Mouse (Mus musculus) midbrain, embryonic 16.5 days (tissue): ENCODE measurements around the gene Psmg1. TPM values are rescaled to one million over a fixed set of nuclear protein-coding genes. Genes with fewer than 3 reads are reported as not detected.
"Not testable (repeated sequence)": the region's sequence is repeated elsewhere in the genome, so short reads cannot be mapped to it uniquely, and the experiment has no call there.

Experiments used
- ATAC-seq: fragments of 200-750 bp; cut with Nextera tagmentation; 2 replicates; pipeline ENCODE4 v1.8.0; 2017; ENCODE audit warnings: moderate TSS enrichment
- H3K27ac ChIP-seq: fragments of 300-500 bp; sonication (generic); 2 replicates; pipeline ENCODE4 v1.5.1; 2014; ENCODE audit warnings: mild to moderate bottlenecking, low read length, mixed read lengths
- H3K27me3 ChIP-seq: fragments of 300-500 bp; sonication (generic); 2 replicates; pipeline ENCODE4 v1.6.1; 2014; ENCODE audit warnings: low read depth, low read length, mixed read lengths; ENCODE audit not compliant: control insufficient read depth, insufficient read depth
- H3K36me3 ChIP-seq: fragments of 300-500 bp; sonication (generic); 2 replicates; pipeline ENCODE4 v1.6.1; 2014; ENCODE audit warnings: mild to moderate bottlenecking, low read length, moderate library complexity, mixed read lengths; ENCODE audit not compliant: control insufficient read depth, insufficient read depth
- H3K4me1 ChIP-seq: fragments of 300-500 bp; sonication (generic); 2 replicates; pipeline ENCODE4 v1.6.1; 2014; ENCODE audit warnings: mild to moderate bottlenecking, low read length, mixed read lengths; ENCODE audit not compliant: control insufficient read depth, insufficient read depth
- H3K4me2 ChIP-seq: fragments of 300-500 bp; sonication (generic); 2 replicates; pipeline ENCODE4 v1.6.1; 2014; ENCODE audit warnings: mild to moderate bottlenecking, low read length, mixed read lengths
- H3K4me3 ChIP-seq: fragments of 300-500 bp; sonication (generic); 2 replicates; pipeline ENCODE4 v1.5.1; 2014; ENCODE audit warnings: low read depth, mild to moderate bottlenecking, low read length, moderate library complexity, mixed read lengths
- H3K9ac ChIP-seq: fragments of 300-500 bp; sonication (generic); 2 replicates; pipeline ENCODE4 v1.6.1; 2014; ENCODE audit warnings: low read depth, low read length, mixed read lengths
- H3K9me3 ChIP-seq: fragments of 300-500 bp; sonication (generic); replicated peaks from 2 replicates; pipeline ENCODE4 v1.6.1; 2014; ENCODE audit warnings: mild to moderate bottlenecking, low read length, mixed read lengths; ENCODE audit not compliant: control insufficient read depth, poor library complexity, severe bottlenecking
- WGBS: fragments of 180-500 bp; shearing (Covaris S2); extraction: QIAGEN DNeasy Blood & Tissue Kit; methylation state at CpG from one replicate; pipeline ENCODE4 v1.1.7; 2014; 5-methylcytosine and 5-hydroxymethylcytosine counted together
- polyA plus RNA-seq: library from polyadenylated mRNA; unstranded; fragments of >200 nt; fragmentation: Nextera tagmentation; extraction: Ambion mirVana; gene quantifications from 2 replicates; pipeline ENCODE4 v1.2.1, GENCODE M21; 2015

Psmg1 gene
- polyA plus RNA-seq, 1 experiment from 2014 or later: 68.3 TPM

DNA sequence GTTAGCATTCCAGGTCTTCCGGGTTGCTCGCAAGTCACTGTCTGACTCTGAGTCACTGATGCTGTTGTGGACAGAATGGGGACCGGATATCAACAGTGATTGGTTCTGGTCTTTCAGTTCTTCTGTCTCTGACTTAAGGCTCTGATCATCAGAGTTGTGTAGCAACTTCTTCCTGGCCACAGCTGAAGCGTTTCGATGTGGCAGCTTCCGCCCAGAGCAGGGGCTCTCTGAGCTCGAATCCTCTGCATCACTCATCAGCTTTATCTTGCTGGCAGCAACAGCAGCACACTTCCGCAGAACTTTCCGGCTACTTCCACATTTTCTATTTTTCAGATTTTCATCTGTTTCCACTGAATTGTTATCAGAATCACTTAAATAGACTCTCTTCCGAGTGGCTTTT, 13.5 kb upstream of the Psmg1 start:
- no CpG with 5 or more reads among the region's 10 CpGs for WGBS
- not testable (repeated sequence) for H3K4me3 ChIP-seq, H3K4me2 ChIP-seq, ATAC-seq, H3K9me3 ChIP-seq, H3K27ac ChIP-seq, H3K4me1 ChIP-seq, H3K27me3 ChIP-seq, H3K9ac ChIP-seq
- H3K36me3 ChIP-seq: peaks cover 10% of the 10 kb centered on the region; the same call in 1 of the 2 replicates

DNA sequence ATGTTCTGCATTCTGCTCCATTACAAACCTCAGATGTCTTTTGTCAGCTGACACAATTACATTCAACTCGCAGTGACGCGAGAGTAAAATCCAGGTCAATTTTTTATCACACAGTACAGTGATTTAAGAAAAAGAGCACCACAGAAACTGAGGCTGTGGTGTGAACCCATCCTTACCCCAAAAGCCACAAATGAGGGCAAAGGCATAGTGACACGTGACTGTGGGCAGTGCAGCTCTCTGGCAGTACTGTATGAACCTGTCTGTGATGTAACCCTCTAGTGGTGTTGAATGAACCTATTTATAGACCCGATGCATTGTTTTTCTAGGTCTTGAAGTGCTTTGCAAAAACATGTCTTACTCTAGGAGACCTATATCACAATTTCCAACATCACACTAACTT, 8.5 kb upstream of the Psmg1 start:
- H3K9ac ChIP-seq: no peak overlapping the region
- H3K9me3 ChIP-seq: no peaks in the 10 kb centered on the region
- H3K27ac ChIP-seq: no peak overlapping the region
- H3K4me2 ChIP-seq: no peak overlapping the region
- peaks cover 12% of the 10 kb centered on the region; the same call in 1 of the 2 replicates for H3K36me3 ChIP-seq
- no peaks in the 10 kb centered on the region for H3K4me1 ChIP-seq
- ATAC-seq: no peak
- H3K4me3 ChIP-seq: no peak overlapping the region
- 91% methylated on average over 5 of the region's 5 CpGs for WGBS
- no peaks in the 10 kb centered on the region for H3K27me3 ChIP-seq

DNA sequence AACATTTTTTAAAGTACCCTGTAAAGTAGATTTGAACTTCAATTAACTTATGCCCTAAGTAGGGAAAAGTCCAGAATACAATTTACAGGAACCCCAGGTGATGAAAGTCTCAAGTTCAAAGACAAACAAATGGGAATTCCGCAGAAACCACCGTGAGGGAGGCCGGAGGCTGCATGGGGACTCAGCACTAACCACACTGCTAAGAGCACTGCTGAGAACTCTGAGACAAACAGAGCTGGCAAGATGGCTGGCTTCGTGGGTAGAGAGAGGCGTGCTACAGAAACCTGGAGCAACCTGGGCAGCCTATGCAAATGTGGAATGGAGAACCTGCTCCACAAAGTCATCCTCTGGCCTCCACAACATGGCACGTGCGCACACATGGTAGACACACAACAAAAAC, 5.4 kb upstream of the Psmg1 start:
- no peaks in the 10 kb centered on the region for H3K9me3 ChIP-seq
- H3K9ac ChIP-seq: no peak overlapping the region
- H3K4me1 ChIP-seq: no peaks in the 10 kb centered on the region; the same call in none of the 2 replicates
- no peak for ATAC-seq
- no peaks in the 10 kb centered on the region for H3K27me3 ChIP-seq
- WGBS: 90% methylated on average over 7 of the region's 7 CpGs
- no peak overlapping the region for H3K27ac ChIP-seq
- no peak overlapping the region for H3K4me2 ChIP-seq
- no peak overlapping the region for H3K4me3 ChIP-seq
- H3K36me3 ChIP-seq: peaks cover 5% of the 10 kb centered on the region; the same call in 1 of the 2 replicates

- H3K36me3 ChIP-seq, H3K27me3 ChIP-seq, H3K4me1 ChIP-seq, H3K9me3 ChIP-seq, H3K9ac ChIP-seq, H3K4me2 ChIP-seq, H3K27ac ChIP-seq, ATAC-seq, H3K4me3 ChIP-seq: not testable (repeated sequence)
- WGBS: 93% methylated on average over 4 of the region's 4 CpGs
These were observed 3.8 kb upstream of the Psmg1 start for GRCm38 (mm10) chr16:95994576-95994975.

DNA sequence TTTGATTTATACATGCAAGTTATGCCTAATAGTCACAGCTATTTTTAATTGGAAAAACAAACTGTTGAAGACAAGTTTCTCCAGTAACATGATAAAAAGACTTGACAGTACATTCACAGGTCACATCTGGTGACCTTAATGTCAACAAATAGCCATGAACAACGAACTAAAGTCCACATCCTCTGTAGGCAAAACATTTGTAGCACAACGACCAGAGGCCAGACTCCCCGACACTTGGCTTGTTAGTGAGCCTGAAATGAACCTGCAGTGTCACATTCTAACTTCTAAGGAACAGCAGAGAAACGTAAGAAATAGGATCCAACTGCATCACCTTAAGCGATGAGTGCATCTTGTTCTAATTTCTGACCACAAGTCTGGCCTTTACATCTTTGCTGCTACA, 1.8 kb upstream of the Psmg1 start:
- H3K9ac ChIP-seq: no peak overlapping the region
- H3K27ac ChIP-seq: no peak overlapping the region
- peaks cover 10% of the 10 kb centered on the region; the same call in 1 of the 2 replicates for H3K36me3 ChIP-seq
- 83% methylated on average over 5 of the region's 5 CpGs for WGBS
- H3K4me3 ChIP-seq: no peak overlapping the region
- no peaks in the 10 kb centered on the region for H3K9me3 ChIP-seq
- no peak overlapping the region for H3K4me2 ChIP-seq
- H3K27me3 ChIP-seq: no peaks in the 10 kb centered on the region
- no peak for ATAC-seq
- H3K4me1 ChIP-seq: peaks cover 9% of the 10 kb centered on the region

GRCm38 (mm10) chr16:95991122-95991900, 551 bp upstream of the Psmg1 start:
- ATAC-seq: no peak
- Histone ChIP-seq H3K36me3 (peaks cover 11% of the 10 kb centered on the region; the same call in 1 of the 2 replicates), H3K27me3 (no peaks in the 10 kb centered on the region)

DNA sequence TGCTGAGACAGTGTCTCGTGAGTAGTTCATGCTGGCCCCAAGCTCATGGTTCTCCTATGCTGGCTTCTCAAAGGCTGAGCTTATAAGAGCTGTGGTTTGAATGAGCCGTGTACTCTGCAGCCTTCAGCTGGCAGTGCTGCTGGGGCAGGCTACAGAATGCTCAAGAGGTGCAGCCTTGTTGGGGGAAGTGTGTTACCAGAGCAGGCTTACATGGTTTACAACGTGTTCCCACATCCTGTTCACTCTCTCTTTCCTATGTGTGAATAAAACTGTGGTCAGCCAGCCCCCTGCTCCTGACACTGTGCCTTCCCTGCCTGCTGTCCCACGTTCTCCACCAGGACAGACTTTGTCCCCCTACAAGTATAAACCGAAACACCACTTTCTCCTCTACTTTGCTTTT, 5.8 kb downstream of the Psmg1 start:
- WGBS: 90% methylated on average over 5 of the region's 5 CpGs
- Histone ChIP-seq H3K27me3 (no peaks in the 10 kb centered on the region), H3K9me3 (no peaks in the 10 kb centered on the region), H3K36me3 (peaks cover 21% of the 10 kb centered on the region; the same call in 1 of the 2 replicates), H3K4me1 (peaks cover 6% of the 10 kb centered on the region), H3K27ac (no peak overlapping the region), H3K9ac (no peak overlapping the region), H3K4me2 (no peak overlapping the region), H3K4me3 (no peak overlapping the region)
- no peak for ATAC-seq

More at GRCm38 (mm10) chr16:95991122-95991900, 551 bp upstream of the Psmg1 start:
- H3K9ac ChIP-seq: peak overlapping the region; percentile 87
- H3K27ac ChIP-seq: peak overlapping the region; percentile 80
- peak overlapping the region; percentile 80 for H3K4me3 ChIP-seq
- peaks cover 9% of the 10 kb centered on the region for H3K4me1 ChIP-seq
- WGBS: 10% methylated on average over 10 of the region's 10 CpGs
- H3K9me3 ChIP-seq: no peaks in the 10 kb centered on the region
- peak overlapping the region; percentile 75 for H3K4me2 ChIP-seq

DNA sequence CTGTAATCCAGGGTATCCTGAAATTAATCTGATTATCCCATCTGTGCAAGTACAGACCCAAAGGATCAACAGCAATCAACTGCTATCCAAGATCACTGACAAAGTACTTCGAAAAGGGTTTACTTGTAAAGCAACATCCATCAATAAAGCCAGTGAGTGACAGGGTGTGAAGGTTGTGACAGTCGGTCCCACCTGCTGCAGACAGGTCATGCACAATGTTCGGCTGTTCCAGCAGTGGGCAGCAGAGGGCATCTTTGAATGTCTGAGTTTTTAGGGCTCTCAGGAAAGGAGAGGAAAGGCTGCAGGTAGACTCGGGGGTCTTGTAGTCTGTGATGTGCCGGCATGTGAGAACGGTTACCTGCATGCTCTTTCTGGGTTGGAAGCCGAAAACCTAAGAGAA, 7.2 kb downstream of the Psmg1 start:
- Histone ChIP-seq H3K9me3 (no peaks in the 10 kb centered on the region), H3K27ac (no peak overlapping the region), H3K36me3 (peaks cover 21% of the 10 kb centered on the region; the same call in 1 of the 2 replicates), H3K4me3 (no peak overlapping the region), H3K4me1 (no peaks in the 10 kb centered on the region), H3K27me3 (no peaks in the 10 kb centered on the region), H3K4me2 (no peak overlapping the region), H3K9ac (no peak overlapping the region)
- no peak for ATAC-seq
- 87% methylated on average over 7 of the region's 7 CpGs for WGBS

DNA sequence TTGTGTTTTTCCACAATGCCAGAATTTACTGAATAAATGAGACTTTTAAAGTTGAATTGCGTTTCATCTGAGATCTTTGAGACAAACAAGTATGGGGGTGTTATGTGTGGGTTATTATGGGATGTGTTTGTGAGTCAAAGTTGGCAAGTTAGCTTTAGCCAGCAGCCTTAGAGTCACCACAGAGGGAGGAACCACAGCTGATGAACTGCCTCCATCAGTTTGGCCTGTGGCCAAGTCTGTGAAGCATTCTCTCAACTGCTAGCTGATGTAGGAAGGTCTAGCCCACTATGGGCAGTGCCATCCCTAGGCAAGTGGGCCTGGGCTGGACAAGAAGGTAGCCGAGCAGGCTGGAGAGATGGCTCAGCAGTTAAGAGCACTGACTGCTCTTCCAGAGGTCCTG, 19.9 kb downstream of the Psmg1 start:
- Histone ChIP-seq H3K4me2 (no peak overlapping the region), H3K4me3 (no peak overlapping the region), H3K36me3 (no peaks in the 10 kb centered on the region), H3K9ac (no peak overlapping the region), H3K4me1 (no peaks in the 10 kb centered on the region), H3K27ac (no peak overlapping the region), H3K9me3 (no peaks in the 10 kb centered on the region), H3K27me3 (no peaks in the 10 kb centered on the region)
- no peak for ATAC-seq
- WGBS: 83% methylated on average over 2 of the region's 2 CpGs
